Mouse (Mus musculus) spleen, postnatal 14 days (tissue): ENCODE data around the gene Galnt10.
"Not testable (repeated sequence)": the region's sequence is repeated elsewhere in the genome, so short reads cannot be mapped to it uniquely, and the experiment has no call there.

ENCODE experiments used
- DNase-seq, 2 experiments: peaks; one replicate each; pipeline ENCODE4 v3.0.0; 2021 to 2022; ENCODE audit warnings: low spot score in 2 of 2

The Galnt10 gene

DNA sequence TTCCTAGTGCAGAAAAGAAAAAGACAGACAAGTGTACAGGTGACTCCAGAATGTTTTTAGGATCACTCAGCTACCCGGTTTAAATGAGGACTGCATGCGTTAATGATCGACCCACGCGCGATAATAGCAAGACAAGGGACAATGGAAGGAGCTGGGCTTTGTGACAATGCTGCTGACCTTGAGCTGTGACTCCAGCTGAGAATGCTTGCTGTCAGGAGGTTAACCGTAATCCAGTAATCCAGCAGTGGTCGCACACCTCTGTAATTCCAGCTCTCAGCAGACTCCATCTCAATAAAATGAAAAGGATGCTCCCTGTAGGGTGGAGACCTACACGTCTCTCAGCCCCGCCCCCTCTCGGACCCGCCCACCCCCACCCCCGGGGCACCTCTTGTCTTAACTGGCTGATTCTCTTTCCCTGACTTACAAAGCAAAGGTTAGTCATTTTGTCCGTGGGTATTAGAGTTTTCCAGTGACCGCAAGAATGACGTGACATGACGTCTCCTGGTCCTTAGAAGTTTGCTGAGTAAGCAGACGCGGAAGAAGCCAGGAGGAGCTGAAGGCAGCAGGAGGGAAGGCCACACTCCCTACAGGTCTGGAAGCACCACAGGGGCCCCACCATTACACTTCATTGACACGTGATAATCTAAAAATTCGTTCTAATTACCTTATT, 145.8 kb downstream of the Galnt10 start:
- DNase-seq, result no peak

DNA sequence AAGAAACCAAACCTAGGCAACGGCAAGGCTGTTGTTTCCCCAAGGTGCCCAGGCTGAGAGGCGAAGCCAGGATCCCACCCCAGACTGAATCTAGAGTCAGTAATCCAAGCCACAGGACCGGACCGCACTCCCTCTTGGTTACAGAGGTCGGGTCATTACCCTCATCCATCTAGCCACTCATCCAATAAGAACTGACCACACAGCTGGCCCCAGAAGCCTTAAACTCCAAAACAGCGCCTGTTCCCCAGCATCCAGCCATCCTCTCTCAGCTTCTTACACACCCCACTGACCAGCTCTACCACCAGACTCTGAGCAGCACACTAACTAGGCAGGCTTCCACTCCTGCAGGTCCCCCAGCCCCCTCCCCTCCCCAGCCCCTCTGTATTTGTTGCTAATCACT, 149.8 kb downstream of the Galnt10 start:
- DNase-seq, result no peak

DNA sequence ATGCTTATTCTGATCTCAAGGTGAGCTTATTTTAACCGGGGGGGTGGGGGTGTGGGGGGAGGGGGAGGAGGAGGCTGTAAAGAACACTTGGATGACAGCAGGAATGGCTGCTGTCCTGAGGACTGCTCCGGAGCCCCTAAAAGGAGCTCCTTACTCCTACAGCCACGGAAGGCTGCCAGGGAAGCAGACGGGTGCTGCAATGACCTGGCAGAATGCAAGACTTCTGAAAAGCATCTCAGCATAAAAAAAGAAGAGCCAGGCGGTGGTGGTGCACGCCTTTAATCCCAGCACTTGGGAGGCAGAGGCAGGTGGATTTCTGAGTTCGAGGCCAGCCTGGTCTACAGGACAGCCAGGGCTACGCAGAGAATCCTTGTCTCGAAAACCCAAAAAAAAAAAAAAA, 152.6 kb downstream of the Galnt10 start:
- DNase-seq, result no peak

DNA sequence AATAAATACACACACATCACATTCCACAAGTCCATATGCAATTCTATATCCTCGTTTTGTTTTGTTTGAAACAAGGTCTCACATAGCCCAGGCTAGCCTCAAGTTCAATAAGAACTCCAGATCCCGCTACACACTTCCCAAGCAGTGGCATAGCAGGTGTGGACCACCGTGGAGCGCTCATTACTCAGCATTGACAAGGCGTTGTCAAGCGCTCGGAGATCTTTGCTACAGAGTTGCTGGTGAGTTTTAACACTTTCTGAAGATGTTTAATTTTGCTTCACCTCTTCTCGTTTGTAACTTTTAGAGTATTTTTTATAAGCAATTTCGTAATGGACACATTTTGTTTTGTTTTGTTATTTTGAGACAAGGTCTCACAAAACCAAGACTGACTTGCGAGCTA, 154.2 kb downstream of the Galnt10 start:
- DNase-seq, result no peak

DNA sequence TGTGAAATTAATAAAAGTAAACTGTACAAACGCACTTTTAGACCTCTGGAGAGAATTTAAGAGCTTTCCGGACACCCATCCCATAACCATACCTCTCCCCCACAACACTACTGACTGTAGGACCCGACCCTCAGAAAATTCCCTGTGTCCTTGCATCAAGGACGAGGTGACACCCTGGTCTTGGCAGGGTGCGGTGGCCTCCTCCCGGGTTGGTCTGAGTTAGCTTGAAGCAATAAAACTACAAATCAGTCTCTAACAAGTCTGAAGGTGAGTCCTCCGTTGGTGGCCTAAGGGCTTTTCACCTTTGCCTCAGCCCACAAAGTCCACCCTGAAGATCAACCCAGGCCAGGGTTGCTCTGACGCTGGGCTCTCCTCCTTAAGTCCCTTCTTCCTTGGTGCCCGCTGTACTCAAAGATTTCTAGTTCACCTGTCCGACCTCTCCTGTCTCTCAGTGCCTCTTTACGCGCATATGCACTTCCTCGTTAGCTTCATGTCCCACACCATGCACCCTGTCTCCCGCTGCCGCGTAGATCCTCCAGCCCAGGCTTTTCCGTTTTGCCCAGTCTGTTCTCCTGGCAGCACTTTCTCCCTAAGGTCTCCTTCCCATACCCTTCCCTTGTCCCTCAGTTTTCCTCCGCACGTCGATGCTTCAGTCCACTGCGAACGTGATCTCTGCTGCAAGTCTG, 155.2 kb downstream of the Galnt10 start:
- DNase-seq, result no peak

DNA sequence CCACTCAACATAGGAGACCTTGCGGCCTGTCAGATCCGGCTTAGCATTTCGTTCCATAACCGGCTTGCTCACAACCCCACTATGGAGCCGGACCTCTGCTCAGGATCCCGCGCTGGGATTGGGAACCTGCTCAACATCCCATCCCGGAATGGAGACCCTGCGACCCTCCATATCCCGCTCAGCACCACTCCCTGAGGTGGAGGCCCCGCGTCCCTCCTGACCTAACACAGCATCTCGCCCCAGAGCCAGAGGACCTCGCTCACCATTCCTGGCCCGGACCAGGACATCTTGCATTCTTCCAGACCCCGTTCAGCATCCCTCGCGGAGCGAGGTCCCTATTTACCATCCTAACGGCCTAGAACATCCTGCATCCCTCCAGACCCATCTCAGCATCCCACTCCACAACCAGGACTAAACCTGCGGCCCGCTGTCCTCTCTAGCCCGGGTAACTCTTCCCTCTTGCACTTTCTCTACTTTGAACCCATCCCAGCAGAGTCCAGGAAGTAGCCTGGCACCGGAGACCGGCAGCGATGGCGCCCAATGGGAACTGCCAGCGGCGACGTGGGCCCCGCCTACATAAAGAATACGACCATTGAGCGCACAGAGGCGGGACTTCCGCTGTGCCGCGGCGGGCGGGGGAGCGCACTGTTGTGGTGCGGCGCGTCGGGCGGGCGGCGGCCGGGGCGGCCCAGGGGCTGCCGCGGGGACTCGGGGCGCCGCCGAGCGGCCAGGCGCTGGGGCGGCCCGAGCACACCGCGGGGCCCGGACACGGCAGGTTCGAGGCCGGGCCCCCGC, 155.9 kb downstream of the Galnt10 start, which contains the start of gene Sap30l:
Sap30l (plus strand) TSS at position 667 of the 795 bp plus-strand sequence.
- DNase-seq, result peak; percentile 92 to 96

DNA sequence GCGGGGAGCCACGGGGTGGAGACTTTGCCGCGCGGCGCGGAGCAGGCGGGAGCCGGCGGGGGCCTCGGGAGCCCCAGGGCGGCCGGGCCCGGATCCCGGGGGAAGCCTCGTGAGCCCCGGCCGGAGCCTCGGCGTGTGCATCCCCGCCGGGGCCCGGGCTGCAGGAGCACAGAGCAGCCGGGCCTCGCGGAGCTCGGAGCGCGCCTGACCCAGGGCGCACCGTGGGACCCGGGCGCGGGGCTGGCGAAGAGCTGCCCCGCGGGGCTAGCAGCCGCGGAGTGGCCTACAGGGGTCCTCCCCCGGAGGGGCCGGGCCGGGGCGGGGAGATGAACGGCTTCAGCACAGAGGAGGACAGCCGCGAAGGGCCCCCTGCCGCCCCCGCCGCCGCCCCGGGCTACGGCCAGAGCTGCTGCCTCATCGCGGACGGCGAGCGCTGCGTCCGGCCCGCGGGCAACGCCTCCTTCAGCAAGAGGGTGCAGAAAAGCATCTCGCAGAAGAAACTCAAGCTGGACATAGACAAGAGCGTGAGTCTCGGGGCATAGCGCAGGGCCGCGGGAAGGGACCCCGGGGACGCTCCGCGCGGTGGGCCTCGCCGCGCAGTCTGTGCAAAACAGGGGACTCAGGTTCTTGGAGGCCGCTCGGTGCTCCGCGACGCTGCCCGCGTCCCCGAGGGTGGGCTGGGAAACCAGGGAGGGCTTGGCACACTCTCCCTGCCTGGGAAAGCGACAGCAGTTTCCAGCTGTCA, 156.7 kb downstream of the Galnt10 start:
- peak in 1 of 2 experiments; percentile 22 for DNase-seq

DNA sequence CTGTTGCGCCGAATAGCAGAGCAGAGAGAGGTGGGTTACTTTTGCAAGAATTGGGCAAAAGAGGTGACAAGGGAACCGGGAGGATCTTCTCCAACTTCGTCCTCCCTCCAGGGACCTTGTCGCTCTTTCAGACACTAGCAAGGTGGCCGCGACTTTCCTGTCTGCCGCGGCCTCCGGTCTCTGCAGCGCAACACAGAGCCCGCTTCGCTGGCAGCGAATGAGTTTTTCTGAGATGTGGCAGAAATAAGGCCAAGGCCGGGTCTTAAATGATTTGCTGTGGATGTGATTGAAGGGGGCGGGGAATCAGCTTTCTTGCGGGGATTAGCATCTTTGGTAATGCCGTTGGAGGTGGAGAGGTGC, 157.2 kb downstream of the Galnt10 start:
- DNase-seq, result no peak

DNA sequence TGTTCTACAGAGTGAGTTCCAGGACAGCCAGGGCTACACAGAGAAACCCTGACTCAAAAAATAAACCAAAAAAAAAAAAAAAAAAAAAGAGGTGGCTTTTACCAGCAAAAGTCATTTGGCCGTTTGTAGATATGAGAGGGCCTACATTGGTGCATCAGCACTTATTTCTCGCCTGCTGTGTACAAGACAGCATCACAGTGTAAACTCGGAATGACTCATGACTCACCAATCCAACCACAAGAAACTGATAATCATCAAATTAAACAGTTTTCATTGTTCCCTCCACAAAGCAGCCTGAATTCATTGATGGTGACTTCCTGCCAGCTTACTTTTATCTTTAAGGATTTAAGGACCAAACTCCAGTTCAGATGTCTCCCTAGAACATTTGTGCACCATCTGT, 159.8 kb downstream of the Galnt10 start:
- DNase-seq, result no peak

DNA sequence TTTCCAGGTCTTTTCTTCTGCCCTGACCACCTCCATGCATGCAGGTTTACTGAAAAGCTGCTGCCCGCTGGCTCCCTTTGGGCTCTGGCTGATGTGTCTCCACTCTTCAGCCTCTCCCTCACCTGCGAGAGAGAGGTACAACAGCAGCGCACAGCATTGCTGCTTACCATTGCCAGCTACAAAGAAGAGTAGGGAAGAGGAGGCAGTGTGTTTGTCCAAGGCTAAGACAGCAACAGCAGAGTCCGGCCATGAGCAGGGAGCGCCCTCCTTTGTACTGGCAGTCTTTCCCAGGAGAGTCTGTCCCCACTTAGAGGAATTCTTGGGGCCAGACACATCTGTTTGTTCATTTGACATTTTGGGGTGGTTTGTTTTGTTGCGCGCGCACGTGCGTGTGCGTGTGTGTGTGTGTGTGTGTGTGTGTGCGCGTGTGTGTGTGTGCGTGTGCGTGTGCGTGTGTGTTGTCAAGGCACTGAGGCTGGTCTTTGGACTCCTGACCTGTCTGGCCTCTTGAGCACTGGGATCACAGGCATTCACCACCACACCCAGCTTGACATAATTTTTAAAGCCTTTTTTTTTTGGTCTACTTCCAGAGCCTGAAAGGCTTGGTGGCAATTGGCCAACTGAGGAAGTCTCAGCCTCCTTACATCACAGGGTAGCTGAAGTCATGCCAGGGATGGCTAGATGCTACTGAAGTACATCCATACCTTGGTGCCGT, 163.9 kb downstream of the Galnt10 start:
- no peak for DNase-seq

DNA sequence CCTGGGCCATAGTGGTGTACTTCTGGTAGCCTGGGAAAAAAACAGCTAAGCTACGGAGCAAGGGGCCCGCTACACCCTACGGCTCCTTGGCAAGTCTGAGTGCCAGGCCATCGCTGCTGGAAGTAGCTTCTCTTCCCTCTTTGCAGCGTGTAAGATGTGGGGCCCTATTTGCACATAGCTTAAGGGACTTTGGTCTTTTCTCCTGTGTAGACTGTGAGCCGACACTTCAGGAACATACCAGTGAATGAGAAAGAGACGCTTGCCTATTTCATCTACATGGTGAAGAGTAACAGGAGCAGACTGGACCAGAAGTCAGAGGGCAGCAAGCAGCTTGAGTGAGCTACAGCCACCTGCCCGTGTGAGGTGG, 164.5 kb downstream of the Galnt10 start:
- no peak for DNase-seq

DNA sequence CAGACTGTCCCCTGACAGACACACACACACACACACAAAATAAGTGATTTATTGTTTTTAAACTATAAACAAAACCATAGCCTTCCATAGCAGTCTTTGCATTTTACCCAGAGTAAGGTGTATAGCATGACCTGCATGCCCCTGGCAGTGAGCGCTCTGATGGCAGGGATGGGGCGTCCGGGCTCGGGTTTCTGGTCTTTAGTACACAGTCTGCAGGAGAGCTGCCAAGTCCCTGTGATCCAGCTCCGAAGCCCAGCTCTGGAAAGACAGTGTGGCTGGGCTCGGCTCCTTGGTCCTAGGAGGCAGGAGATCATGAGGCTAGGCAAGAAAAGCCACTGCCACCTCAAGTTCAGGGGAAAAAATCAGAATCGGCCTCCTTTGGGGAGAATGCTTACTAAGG, 165.8 kb downstream of the Galnt10 start:
- no peak for DNase-seq

DNA sequence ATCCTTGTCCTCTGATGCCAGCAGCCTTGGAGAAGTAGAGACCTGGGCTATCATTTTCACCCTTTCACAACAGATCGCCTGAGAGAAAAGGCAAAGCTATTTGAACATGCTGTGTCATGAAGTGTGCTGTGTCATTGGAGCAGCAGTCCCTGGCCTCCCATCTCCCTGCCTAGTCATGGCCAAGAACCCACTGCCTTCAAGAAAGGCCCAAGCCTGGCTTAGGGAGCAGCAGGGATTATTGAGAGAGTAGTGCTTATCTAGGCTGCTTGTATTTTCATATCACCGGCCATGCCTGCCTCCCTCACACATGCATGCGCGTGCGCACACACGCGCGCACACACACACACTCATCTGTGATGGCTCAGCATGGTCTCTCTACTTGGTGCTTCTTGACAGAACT, 167.0 kb downstream of the Galnt10 start:
- no peak for DNase-seq

DNA sequence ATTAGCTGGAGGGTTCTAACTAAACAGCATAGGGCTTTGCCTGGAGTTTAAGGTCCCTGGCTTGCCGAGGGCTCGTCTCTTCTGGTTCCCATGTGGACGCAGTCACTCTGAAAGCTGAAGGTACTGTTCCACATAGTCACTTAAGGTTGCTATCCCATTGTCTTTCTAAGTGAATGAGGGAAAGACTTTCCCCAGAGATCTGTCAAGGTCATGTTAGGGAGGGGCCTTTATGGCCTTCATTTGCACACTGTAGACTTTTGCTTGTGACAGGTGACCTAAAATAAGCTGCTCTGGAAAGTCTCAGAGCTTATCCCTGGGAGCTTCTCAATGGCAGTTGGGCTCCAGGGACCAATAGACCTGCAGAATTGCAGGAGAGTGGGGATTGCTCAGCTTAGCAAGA, 168.4 kb downstream of the Galnt10 start:
- no peak for DNase-seq

DNA sequence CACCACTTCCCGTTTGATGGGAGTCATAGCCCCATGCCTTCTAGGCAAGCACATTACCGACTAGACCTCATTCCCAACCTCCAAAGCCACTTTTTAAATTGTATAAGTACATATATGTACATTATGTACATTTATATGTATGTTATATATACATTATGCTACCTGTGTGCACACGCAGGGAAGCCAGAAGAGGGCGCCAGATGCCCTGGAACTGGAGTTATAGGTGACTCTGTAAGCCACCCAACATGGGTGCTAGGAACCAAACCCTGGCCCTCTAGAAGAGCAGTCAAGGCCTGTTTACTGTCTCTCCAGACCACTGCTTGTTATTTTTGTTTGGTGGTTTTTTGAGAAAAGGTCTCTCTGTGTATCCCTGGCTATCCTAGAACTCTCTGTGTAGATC, 172.9 kb downstream of the Galnt10 start:
- no peak for DNase-seq

DNA sequence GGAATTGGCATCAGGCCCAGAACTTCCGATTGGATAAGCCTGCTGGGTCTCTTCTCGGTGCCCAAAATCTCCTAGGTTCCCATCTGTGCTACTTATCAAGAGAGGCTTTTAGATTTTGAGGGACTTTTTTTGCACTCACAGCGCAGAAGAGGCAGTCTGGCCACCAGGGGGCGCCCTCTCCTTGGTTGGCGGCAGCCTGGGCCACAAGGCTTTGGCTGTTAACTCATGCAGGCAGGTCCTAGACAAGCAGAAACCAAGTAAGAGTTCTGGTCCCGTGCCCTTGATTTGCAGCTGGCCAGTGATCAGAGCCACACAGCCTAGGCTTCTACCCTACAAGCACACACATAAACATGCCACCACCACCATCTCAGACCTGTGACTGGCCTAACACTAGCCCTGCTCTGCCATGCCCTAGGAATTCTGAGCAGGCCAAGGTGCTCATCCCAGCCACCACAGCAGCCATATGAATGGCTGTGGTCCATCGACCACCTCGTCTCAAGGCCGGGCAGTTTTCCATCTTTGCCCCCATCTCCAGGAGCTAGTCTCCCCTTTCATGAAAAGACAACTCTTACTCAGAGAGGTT, 174.8 kb downstream of the Galnt10 start:
- DNase-seq, result peak; percentile 61 to 79

DNA sequence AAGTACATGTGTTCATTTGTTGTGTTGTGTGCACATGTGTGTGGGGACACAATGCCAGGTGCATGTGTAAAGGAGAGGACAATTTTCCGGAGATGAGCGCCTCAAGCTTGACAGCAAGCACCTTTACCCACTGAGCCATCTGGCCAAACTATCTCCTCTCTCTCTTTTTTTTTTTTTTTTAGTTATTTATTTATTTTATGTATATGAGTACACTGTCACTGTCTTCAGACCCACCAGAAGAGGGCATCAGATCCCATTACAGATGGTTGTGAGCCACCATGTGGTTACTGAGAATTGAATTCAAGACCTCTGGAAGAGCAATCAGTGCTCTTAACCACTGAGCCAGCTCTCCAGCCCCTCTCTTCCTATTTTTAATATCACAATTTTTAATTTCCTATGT, 177.9 kb downstream of the Galnt10 start:
- DNase-seq, result not testable (repeated sequence)

DNA sequence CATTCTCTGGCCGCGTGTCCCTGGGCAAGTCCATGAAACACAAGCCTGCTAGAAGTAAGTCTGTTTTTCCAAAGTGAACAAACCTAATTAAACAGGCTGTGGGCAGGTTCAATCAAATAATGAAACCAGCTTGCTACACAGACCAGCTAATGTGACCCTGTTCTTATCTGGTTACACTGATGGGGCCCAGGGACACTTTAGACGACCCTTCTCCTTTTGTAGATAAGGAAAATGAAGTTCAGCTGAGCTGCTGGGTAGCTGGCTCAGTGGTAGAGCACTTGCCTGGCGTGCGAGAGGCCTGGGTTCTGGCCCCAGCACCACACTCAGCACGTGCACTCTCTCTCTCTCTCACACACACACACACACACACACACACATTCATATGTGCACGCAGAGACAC, 178.5 kb downstream of the Galnt10 start:
- no peak for DNase-seq

DNA sequence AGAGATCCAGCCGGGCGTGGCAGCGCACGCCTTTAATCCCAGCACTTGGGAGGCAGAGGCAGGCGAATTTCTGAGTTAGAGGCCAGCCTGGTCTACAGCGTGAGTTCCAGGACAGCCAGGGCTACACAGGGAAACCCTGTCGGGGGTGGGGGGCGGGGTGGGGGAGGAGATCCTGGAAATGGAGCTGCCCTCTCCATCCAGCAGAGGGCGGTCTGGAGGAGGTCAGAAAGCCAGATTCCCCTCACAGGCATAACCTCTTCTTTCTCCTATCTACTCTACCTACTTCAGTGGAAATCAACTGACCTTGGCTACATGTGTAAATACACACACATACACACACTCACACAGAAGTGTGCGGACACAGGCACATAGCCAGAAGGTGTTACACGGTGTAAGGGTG, 180.0 kb downstream of the Galnt10 start:
- DNase-seq, result not testable (repeated sequence)

DNA sequence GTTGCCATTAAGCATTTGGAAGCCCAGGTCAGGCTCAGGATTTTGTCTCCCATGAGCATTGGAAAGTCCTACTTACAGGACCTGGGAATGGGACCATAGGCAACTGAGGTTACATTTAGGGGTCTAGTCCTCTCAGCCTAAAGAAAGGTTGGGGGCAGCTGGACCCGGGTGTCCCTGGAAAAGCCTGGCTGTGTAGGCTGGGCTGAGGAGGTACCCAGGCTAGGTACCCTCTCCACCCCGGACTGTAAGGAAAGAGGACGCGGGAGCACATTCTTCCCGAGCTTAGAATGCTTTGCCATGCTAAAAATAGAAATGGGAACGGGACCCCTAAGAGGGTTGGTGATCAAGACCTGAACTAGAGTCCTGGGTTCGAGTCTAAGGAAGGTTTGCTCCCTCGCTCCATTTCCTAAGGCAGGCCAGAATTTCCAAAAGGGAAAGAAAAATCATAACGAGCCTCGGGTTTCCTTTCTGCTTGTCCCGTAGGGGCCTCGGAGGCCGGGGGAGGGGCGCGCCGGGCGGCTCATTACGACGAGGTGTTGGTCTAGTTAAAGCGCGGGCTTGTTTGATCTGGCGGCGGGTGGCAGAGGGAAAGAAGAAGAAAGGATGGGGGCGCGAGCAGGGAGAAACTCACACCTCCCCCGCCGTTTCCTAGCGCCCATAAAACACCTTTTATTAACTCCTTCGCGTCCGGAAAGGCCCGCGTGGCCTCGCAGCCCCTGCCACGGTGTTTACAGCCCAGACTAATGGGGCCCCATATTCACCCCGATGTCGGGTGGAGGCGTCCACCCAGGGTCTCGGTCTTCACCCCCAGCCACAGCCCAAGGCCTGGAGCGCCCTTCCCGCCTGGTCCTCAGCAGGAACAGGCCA, 182.0 kb downstream of the Galnt10 start:
- DNase-seq, result no peak
